Mouse (Mus musculus) ES-Bruce4 (cell line): ENCODE measurements at regions not wholly inside any gene's neighbourhood (a gene's known extent, or its start where the extent isn't known, plus 50 kb on each side); places are given as distances from the start of the nearest gene placed in this dataset.

Experiments
- H3K27ac ChIP-seq: 2 replicates; pipeline ENCODE4 v1.5.1; 2012; ENCODE audit warnings: low read length, inconsistent platforms; ENCODE audit not compliant: insufficient read depth
- H3K27me3 ChIP-seq: 2 replicates; pipeline ENCODE4 v1.6.1; 2012; ENCODE audit warnings: mild to moderate bottlenecking, low read length, inconsistent platforms; ENCODE audit not compliant: control insufficient read depth, poor library complexity, insufficient read depth, severe bottlenecking
- H3K36me3 ChIP-seq: 2 replicates; pipeline ENCODE4 v1.6.1; 2012; ENCODE audit warnings: inconsistent platforms, mild to moderate bottlenecking, low read length, moderate library complexity; ENCODE audit not compliant: control insufficient read depth, poor library complexity, insufficient read depth, severe bottlenecking
- H3K4me1 ChIP-seq: one replicate; pipeline ENCODE4 v1.8.1; 2011; ENCODE audit warnings: low read length; ENCODE audit not compliant: control insufficient read depth, insufficient read depth
- H3K4me3 ChIP-seq: 2 replicates; pipeline ENCODE4 v1.5.1; 2011; ENCODE audit warnings: low read depth, mild to moderate bottlenecking, low read length
- H3K9ac ChIP-seq: 2 replicates; pipeline ENCODE4 v1.6.1; 2012; ENCODE audit warnings: low read depth, mild to moderate bottlenecking, inconsistent platforms; ENCODE audit not compliant: poor library complexity, severe bottlenecking
- H3K9me3 ChIP-seq: replicated peaks from 2 replicates; pipeline ENCODE4 v1.6.1; 2012; ENCODE audit warnings: mild to moderate bottlenecking, low read length, inconsistent platforms; ENCODE audit not compliant: control insufficient read depth, poor library complexity, insufficient read depth, severe bottlenecking
- CTCF ChIP-seq: IDR thresholded peaks from one replicate; pipeline ENCODE4 v1.8.1; 2011; ENCODE audit warnings: low read depth, low read length
- EP300 ChIP-seq: IDR thresholded peaks from 2 replicates; pipeline ENCODE4 v1.6.1; 2011; ENCODE audit warnings: low read depth, low read length; ENCODE audit not compliant: insufficient read depth
- POLR2A ChIP-seq: IDR thresholded peaks from one replicate; pipeline ENCODE4 v1.8.1; 2011; ENCODE audit warnings: low read length; ENCODE audit not compliant: insufficient read depth

- no peak overlapping the region for H3K27ac ChIP-seq
- H3K36me3 ChIP-seq, result no peaks in the 10 kb centered on the region
- peaks cover 2% of the 10 kb centered on the region; the same call in 1 of the 2 replicates for H3K9me3 ChIP-seq
- H3K4me3 ChIP-seq, result no peak overlapping the region
- H3K27me3 ChIP-seq, result no peaks in the 10 kb centered on the region; the same call in 1 of the 2 replicates
- no peak for TF ChIP-seq CTCF
- TF ChIP-seq EP300, result no peak
- no peak for TF ChIP-seq POLR2A
- H3K4me1 ChIP-seq, result no peaks in the 10 kb centered on the region
- no peak overlapping the region for H3K9ac ChIP-seq
Observed at GRCm38 (mm10) chr8:89454197-89454596, 410.2 kb upstream of the Sall1 start.

GRCm38 (mm10) chr8:89453724-89454123 lies 409.8 kb upstream of the Sall1 start:
- Histone ChIP-seq H3K4me1 (no peaks in the 10 kb centered on the region), H3K27me3 (no peaks in the 10 kb centered on the region; the same call in 1 of the 2 replicates), H3K36me3 (no peaks in the 10 kb centered on the region), H3K9me3 (peaks cover 2% of the 10 kb centered on the region; the same call in 1 of the 2 replicates), H3K9ac (no peak overlapping the region), H3K27ac (no peak overlapping the region), H3K4me3 (no peak overlapping the region)
- no peak for TF ChIP-seq EP300
- TF ChIP-seq POLR2A, result no peak
- no peak for TF ChIP-seq CTCF

GRCm38 (mm10) chr8:89444466-89444865 lies 400.5 kb upstream of the Sall1 start:
- no peak overlapping the region for H3K9ac ChIP-seq
- H3K27ac ChIP-seq, result no peak overlapping the region
- H3K4me1 ChIP-seq, result no peaks in the 10 kb centered on the region
- TF ChIP-seq EP300, result no peak
- no peak for TF ChIP-seq CTCF
- TF ChIP-seq POLR2A, result no peak
- H3K4me3 ChIP-seq, result no peak overlapping the region
- H3K36me3 ChIP-seq, result no peaks in the 10 kb centered on the region
- peaks cover 6% of the 10 kb centered on the region; the same call in 1 of the 2 replicates for H3K9me3 ChIP-seq
- no peaks in the 10 kb centered on the region for H3K27me3 ChIP-seq

GRCm38 (mm10) chr8:89439304-89439703 lies 395.3 kb upstream of the Sall1 start:
- Histone ChIP-seq H3K9ac (no peak overlapping the region), H3K4me3 (no peak overlapping the region), H3K4me1 (no peaks in the 10 kb centered on the region), H3K27me3 (no peaks in the 10 kb centered on the region), H3K9me3 (peaks cover 5% of the 10 kb centered on the region; the same call in 1 of the 2 replicates), H3K27ac (no peak overlapping the region), H3K36me3 (no peaks in the 10 kb centered on the region)
- TF ChIP-seq EP300, result no peak
- TF ChIP-seq POLR2A, result no peak

- Histone ChIP-seq H3K36me3 (no peaks in the 10 kb centered on the region), H3K4me3 (no peak overlapping the region), H3K9me3 (no peaks in the 10 kb centered on the region), H3K27me3 (no peaks in the 10 kb centered on the region), H3K9ac (no peak overlapping the region), H3K4me1 (no peaks in the 10 kb centered on the region), H3K27ac (no peak overlapping the region)
- TF ChIP-seq POLR2A (no peak), EP300 (no peak), CTCF (no peak)
Observed at GRCm38 (mm10) chr8:89426969-89427368, 383.0 kb upstream of the Sall1 start.

GRCm38 (mm10) chr8:89415287-89415686 lies 371.3 kb upstream of the Sall1 start:
- H3K9me3 ChIP-seq, result no peaks in the 10 kb centered on the region
- H3K9ac ChIP-seq, result no peak overlapping the region
- TF ChIP-seq CTCF (no peak), EP300 (no peak), POLR2A (no peak)
- H3K36me3 ChIP-seq, result no peaks in the 10 kb centered on the region
- H3K4me1 ChIP-seq, result no peaks in the 10 kb centered on the region
- no peak overlapping the region for H3K27ac ChIP-seq
- H3K4me3 ChIP-seq, result no peak overlapping the region
- H3K27me3 ChIP-seq, result no peaks in the 10 kb centered on the region
